Mouse (Mus musculus) granulocyte monocyte progenitor cell, adult 5-6 weeks (primary cell): ENCODE data around the gene Creb3l2. TPM values are rescaled to one million over a fixed set of nuclear protein-coding genes. Genes with fewer than 3 reads are reported as not detected.

ENCODE experiments used
- ATAC-seq: replicated peaks from 2 replicates; pipeline ENCODE4 v1.8.0; 2016; ENCODE audit warnings: mild to moderate bottlenecking, moderate TSS enrichment, inconsistent platforms; ENCODE audit not compliant: poor library complexity, severe bottlenecking
- total RNA-seq, 2 experiments: library from RNA; stranded (forward) in 1 of 2; stranded (reverse) in 1 of 2; fragments of 200-712, 200-1000 nt in 1 of 2; fragments of >200 nt in 1 of 2; fragmentation: Nextera tagmentation in 1 of 2; gene quantifications; 2 replicates each; pipeline ENCODE4 v1.2.3; 2014 to 2017

The Creb3l2 gene
- total RNA-seq, 2 experiments from 2014 or later = 3.9 to 12.1 TPM

DNA sequence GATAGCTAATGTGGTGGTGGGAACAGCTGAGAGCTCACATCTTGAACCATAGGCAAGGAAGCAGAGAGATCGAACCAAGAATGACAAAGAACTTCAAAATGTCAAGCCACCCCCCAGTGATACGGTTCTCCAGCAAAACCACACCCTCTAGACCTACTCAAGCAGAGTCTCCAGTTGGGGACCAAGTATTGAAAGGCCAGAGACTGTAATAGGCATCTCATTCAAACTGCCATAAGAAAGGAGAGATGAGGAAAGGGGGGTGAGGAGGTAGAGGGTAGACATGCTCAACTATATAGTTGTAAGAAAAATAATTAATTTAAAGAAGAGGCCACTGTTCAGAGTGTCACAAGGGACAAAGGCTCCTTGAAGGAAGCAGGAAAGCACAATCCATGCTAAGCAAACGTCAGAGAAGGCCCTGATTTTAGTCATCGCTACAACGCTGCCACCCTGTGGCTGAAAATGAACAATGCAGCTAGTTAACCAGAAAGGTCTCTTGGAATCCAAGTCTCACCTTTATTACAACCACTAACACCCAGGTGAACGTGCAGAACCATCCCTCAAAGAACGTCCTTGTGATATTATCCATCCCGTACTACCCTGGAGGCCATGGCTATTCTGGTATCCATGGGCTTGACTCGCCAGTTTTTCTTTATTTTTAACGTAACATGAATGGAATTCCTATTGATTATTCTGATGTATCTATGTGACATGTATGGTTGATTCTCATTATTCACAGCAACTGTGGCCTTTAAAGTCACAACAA lies 5.9 kb upstream of the Creb3l2 start:
- peak; percentile 93 for ATAC-seq

- no peak for ATAC-seq
Observed at GRCm38 (mm10) chr6:37442781-37443180, 835 bp upstream of the Creb3l2 start.

DNA sequence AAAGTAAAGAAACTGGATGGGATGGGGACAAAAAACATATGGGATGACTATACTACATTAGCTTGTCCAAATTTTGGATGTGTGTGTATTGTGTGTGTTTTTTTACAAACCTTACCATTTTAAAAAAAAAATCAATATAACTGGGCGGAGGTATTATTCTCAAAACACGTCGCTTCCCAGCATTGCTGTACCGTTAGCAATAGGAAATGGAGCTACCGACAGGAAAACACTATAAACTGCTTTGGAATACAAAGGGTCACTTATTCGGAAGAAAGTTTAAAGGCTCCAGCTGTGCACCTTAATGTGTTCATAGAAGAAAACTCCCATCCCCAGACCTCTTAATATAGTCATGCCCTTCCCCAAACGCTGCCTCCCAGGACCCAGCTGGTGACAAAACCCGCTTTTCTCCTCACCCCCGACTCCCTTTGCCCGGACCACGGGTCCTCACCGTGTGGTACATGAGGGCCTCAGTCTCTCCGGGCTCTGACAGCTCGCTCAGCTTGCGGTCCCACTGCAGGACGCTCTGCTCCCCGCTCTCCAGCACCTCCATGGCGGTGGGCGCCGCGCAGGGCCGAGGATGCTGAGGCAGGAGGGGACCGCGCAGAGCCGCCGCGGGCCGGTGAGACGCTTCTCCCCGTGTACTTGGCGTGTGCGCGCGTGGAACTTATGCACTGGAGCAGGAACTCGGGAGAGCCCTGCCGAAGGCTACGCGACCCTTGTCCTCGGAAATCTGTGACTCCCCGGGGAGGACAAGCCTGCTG lies 515 bp downstream of the Creb3l2 start:
- ATAC-seq = peak; percentile 42

DNA sequence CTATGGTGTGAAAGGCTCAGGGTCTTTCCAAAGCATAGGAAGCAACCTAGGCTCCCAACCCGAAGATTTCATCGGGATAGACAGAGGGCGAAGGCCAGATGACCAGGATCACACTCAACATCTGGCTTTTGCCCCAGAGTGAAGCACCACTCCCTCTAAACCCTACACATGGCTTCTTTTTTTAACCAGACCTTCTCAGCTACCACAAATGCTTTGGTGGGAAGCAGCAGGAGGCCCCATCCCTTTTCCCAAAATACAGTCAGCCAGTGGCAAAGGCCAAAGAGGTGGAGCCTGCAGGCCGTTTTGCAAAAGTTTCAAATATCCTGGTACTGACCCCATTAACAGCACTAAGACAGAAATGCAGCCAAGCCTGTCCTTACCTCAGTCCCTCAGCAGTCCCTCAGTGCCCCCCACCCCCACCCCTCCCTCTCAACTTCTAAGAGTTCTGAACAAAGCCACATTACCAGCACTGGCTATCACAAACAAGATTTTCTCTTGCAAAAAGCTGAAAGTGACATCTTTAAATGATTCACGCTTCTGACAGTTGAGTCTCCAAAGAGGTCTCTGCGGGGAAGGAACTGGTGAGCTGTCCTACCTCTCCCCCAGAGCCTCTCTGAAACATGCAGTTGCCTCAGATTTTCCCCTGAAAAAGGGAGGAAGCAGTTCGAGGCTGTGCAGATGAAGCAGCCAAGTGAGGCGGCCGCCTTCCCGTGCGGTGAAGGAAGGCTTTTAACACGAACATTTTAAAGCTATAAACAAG lies 1.3 kb downstream of the Creb3l2 start:
- no peak for ATAC-seq

DNA sequence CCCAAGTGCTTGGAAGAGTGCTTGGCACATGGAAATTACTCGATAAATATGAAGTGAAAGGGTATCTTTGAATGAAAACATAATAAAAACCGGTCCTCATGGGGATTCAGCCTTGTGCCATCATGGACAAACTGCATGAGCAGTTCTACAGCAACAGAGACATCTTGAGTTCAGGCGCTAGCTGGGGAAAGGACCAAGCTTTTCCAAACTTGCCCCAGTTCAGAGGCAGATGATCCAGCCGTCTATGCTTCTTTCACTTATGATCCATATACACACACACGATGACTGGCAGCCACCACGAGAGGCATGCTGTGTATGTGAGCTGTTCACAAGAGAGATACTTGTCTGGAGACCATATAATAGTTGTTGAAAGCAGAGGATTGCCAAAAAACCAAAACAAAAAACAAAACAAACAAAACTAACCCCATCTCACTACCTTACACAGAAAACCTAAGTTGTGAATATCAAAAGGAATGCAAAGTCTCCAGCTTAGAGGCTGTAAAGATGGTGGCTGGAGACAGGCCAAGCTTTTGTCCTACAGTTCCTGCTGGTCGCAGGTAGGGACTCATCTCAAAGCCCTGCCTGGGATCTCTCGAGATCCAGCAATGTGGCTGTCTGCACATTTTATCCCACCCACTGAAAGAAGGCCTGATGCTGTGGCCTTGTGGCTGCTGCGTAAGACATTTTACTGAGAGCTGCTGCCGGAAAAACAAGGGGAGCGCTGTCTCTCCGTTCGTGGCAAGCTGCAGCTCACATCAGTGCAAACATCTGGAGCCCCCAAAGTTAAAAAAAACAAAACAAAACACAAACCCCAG lies 2.1 kb downstream of the Creb3l2 start:
- no peak for ATAC-seq

DNA sequence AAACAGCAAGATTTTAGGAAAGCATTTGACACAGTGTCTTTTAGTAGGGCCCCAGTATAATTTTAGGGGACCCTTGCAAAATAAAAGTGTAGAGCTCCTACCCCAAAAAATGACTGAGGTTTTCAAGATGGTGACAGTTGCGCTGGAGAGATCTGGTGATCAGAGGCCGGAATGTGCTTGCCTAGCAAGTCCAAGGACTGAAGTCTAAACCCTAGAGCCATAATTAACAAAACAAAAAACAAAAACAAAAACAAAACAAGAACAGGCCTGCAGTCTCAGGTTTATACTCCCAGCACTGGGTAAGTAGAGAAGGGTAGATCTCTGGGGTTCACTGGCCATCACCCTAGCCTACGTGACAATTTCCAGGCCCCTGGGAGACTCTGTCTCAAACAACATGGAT lies 3.4 kb downstream of the Creb3l2 start:
- ATAC-seq = no peak

DNA sequence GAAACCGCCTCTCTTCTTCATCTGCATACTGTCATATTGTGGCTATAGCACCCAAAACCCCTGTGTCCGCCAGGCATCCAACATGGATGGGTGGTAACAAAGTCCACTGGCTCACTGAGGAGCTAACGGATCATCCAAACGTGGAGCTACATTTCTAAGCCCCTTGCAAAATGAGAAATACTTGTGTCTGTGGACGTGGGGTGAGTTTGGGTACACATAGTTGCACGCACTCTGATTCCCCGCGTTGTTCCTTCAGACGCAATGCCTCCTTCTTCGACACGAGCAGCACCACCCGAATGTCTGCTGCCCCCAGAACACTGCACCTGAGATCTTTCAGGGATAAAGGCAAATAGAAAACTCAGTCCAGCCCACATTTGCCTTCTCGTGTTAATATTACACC lies 4.9 kb downstream of the Creb3l2 start:
- no peak for ATAC-seq

GRCm38 (mm10) chr6:37435391-37435790 lies 6.6 kb downstream of the Creb3l2 start:
- ATAC-seq = no peak

GRCm38 (mm10) chr6:37429849-37430470 lies 12.0 kb downstream of the Creb3l2 start:
- ATAC-seq = no peak

DNA sequence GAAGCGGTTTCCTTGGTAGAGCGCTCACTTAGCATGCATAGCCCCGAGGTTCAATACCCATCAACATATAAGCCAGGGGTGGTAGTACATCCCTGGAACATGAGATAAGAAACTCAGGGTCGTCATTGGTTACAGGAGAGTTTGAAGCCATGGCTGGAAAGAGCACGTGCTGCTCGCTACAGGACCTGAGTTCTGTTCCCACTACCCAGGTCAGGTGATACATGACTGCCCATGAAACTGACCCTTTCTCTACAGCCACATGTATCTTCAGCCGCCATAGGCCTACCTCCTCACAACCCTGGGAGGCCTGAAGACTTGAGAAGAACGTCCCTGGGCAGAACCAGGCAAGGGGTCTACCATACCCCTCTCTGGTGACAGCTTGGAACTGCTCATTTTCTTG lies 13.0 kb downstream of the Creb3l2 start:
- ATAC-seq = no peak

GRCm38 (mm10) chr6:37428044-37428443 lies 13.9 kb downstream of the Creb3l2 start:
- no peak for ATAC-seq

GRCm38 (mm10) chr6:37426615-37427014 lies 15.3 kb downstream of the Creb3l2 start:
- ATAC-seq = no peak

DNA sequence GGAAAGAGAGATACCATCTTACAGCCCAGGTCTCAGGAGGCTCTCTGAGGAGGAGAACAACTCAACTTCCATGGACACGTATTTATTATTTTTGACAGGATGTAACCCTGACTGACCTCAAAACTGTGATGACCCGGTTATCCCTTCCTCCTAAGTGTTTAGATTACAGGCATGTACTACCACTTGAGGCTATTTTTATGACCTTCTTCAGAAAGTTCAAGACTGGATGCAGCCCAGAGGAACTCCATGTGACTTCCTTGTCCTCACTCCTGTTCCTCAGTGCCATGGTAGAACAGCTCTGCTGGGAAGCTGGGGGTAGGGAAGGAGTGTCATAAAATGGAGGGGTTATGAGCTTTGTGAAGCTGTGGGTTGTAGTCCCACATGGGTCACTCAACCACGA lies 16.1 kb downstream of the Creb3l2 start:
- ATAC-seq = no peak

- no peak for ATAC-seq
Observed at GRCm38 (mm10) chr6:37425075-37425474, 16.9 kb downstream of the Creb3l2 start.

- ATAC-seq = no peak
Observed at GRCm38 (mm10) chr6:37424374-37424773, 17.6 kb downstream of the Creb3l2 start.

- ATAC-seq = no peak
Observed at GRCm38 (mm10) chr6:37423386-37423785, 18.6 kb downstream of the Creb3l2 start.

DNA sequence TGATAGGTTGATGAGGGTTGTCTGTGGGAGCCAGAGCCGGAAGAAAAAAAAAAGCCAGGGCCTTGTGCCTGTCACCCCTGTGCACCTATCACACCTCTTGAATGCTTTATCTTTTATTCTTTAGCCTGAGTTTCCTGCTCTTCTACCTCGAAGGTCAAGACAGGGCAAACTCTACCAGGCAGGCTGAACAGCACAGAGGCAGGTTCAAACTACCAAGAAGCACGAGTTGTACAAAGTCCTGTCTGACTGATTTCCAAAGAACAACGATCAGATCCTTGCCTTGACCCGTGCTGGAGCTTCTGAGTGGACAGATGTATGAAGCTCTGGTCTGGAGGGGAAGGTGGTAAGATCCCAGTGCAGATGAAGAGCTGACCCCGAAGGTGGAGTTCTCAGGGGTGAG lies 20.8 kb downstream of the Creb3l2 start:
- no peak for ATAC-seq

- ATAC-seq = peak; percentile 34
Observed at GRCm38 (mm10) chr6:37419445-37419941, 22.5 kb downstream of the Creb3l2 start.

GRCm38 (mm10) chr6:37418931-37419330 lies 23.0 kb downstream of the Creb3l2 start:
- peak; percentile 84 for ATAC-seq

DNA sequence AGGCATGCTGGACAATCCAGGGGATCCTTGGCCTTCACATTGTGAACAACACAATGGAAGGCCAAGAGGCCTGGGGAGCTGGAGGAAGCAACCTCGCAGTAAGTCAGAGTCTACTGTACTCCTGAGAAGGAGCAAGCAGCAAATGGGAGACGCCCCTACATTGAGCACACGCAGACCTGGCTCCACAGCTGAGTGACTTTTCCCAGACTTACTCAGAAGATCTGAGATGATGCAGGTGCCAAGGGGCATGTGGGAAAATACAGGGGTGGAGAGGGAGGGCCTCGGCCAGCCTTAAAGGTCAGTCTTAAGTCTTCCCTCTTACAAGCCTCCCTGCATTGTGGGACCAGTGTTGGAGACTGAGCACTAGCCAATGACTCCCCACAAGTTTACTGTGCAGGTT lies 25.2 kb downstream of the Creb3l2 start:
- no peak for ATAC-seq
